Mouse (Mus musculus) ovary, adult 10 weeks (tissue): ENCODE data around the gene Vmn1r25. TPM values are rescaled to one million over a fixed set of nuclear protein-coding genes. Genes with fewer than 3 reads are reported as not detected.

Experiments
- polyA plus RNA-seq: library from polyadenylated mRNA; stranded (reverse); fragments of 350-450 nt; fragmentation: Illumina TruSeq; extraction: RNeasy Lipid Tissue Mini Kit (QIAGEN cat#74804); gene quantifications from one replicate; pipeline ENCODE4 v1.2.3, GENCODE M21; 2014

Vmn1r25 gene
- not detected for polyA plus RNA-seq

GRCm38 (mm10) chr6:57980710-57981109, at the start of gene Vmn1r25:
Gene Vmn1r25 (minus strand): TSS chr6:57980810.

GRCm38 (mm10) chr6:58015059-58015458, 34.4 kb upstream of the Vmn1r25 start, which contains the start of gene Vmn1r26:
Gene Vmn1r26 (minus strand): TSS chr6:58015159.

GRCm38 (mm10) chr6:57961403-57961802, 19.2 kb downstream of the Vmn1r25 start, which contains the start of gene Vmn1r24:
Gene Vmn1r24 (minus strand): TSS chr6:57961503.

Other genes starting within 250 kb of the Vmn1r25 start
- gene Vopp1, start 155.7 kb downstream of the Vmn1r25 start, polyA plus RNA-seq: 52.7 TPM
- not detected for gene Vmn1r21, start 130.5 kb downstream of the Vmn1r25 start, polyA plus RNA-seq
- not detected for gene Vmn1r22, start 72.8 kb downstream of the Vmn1r25 start, polyA plus RNA-seq
- gene Vmn1r23, start 54.0 kb downstream of the Vmn1r25 start, polyA plus RNA-seq: not detected
- not detected for gene Vmn1r24, start 19.3 kb downstream of the Vmn1r25 start, polyA plus RNA-seq
- gene Vmn1r26, start 34.3 kb upstream of the Vmn1r25 start, polyA plus RNA-seq: not detected
- gene Vmn1r27, start 238.0 kb upstream of the Vmn1r25 start, polyA plus RNA-seq: not detected